Comparison of ENCODE assay signal across 9 mouse cellular contexts in genomic region chr10:41682546-41683393, GRCm38 (mm10). TPM values are rescaled to one million over a fixed set of nuclear protein-coding genes. Genes with fewer than 3 reads are reported as not detected.
DNase-seq lines count a peak whose midpoint lies in the region; ATAC-seq and TF ChIP-seq lines count a peak whose summit lies in the region.
"Had no signal": no experiment of that assay in that cellular context is flagged by ENCODE, and none has a peak within 500 bp of the region (broad histone marks: within the 10 kb centered on the region; RNA-seq: fewer than 3 reads in every experiment).

No protein-coding gene starts in this region.

- no peaks in the 10 kb centered on the region for H3K36me3 ChIP-seq in heart, embryonic 11.5 days (ENCODE audit: control insufficient read depth, insufficient read depth, low read length)
- H3K36me3 ChIP-seq: heart, embryonic 13.5 days had no signal

- WGBS in bone marrow, adult 2 months: 45% methylated on average over 16 of the region's 16 CpGs
- WGBS in heart, embryonic 11.5 days (ENCODE audit: insufficient replicate concordance): 41% methylated on average over 16 of the region's 16 CpGs
- 29% methylated on average over 16 of the region's 16 CpGs for WGBS in large intestine, adult 2 months
- 26% methylated on average over 16 of the region's 16 CpGs for WGBS in lung, adult 2 months

- TF ChIP-seq CTCF in bone marrow, adult 2 months (IDR thresholded peaks at IDR 0.05; ENCODE audit: control insufficient read depth, insufficient read depth, low read length): peak; percentile 74
- TF ChIP-seq CTCF in embryonic fibroblast, embryonic 13.5 days (IDR thresholded peaks at IDR 0.05; ENCODE audit: borderline replicate concordance, insufficient read depth, low read length): peak; percentile 66; the same call in 1 of the 2 replicates
- TF ChIP-seq CTCF in lung, adult 2 months (IDR thresholded peaks at IDR 0.05; ENCODE audit: insufficient read depth, low read length): peak; percentile 77

- 0 out of 2 replicates have a peak overlapping the region, but pooled peaks have one; percentile 5 for H3K9ac ChIP-seq in heart, embryonic 11.5 days (ENCODE audit: low read depth, low read length)
- H3K9ac ChIP-seq: heart, embryonic 13.5 days had no signal

- peak; percentile 63 for DNase-seq in large intestine, adult 2 months (ENCODE audit: low read depth, low spot score)
- peak; percentile 83 for DNase-seq in lung, adult 2 months
- peak; percentile 68 to 76 for DNase-seq in thymus, adult 18-20 months

- H3K9me3 ChIP-seq in heart, embryonic 11.5 days (replicated peaks; ENCODE audit: control insufficient read depth, low read length): no peaks in the 10 kb centered on the region

- H3K27me3 ChIP-seq in heart, embryonic 11.5 days (ENCODE audit: control insufficient read depth, insufficient read depth, low read length): 0 out of 2 replicates have a peak, but pooled peaks cover 2% of the 10 kb centered on the region

- H3K4me3 ChIP-seq in bone marrow, adult 2 months (replicated peaks; ENCODE audit: control insufficient read depth, low read depth, low read length): no peak overlapping the region
- no peak overlapping the region for H3K4me3 ChIP-seq in embryonic fibroblast, embryonic 13.5 days (ENCODE audit: insufficient read depth, low read length)
- no peak overlapping the region for H3K4me3 ChIP-seq in heart, embryonic 11.5 days (ENCODE audit: low read depth, low read length)
- no peak overlapping the region for H3K4me3 ChIP-seq in lung, adult 2 months (replicated peaks; ENCODE audit: extremely low read depth, low read depth, low read length)
- H3K4me3 ChIP-seq: heart, embryonic 13.5 days had no signal

- no peak overlapping the region for H3K4me2 ChIP-seq in heart, embryonic 11.5 days
- H3K4me2 ChIP-seq: heart, embryonic 13.5 days had no signal

- TF ChIP-seq POLR2A in bone marrow, adult 2 months (IDR thresholded peaks at IDR 0.05; ENCODE audit: borderline replicate concordance, control insufficient read depth, low read depth, low read length): no peak
- no peak for TF ChIP-seq POLR2A in embryonic fibroblast, embryonic 13.5 days (IDR thresholded peaks at IDR 0.05; ENCODE audit: low read depth, low read length)
- TF ChIP-seq POLR2A in lung, adult 2 months (IDR thresholded peaks at IDR 0.05; ENCODE audit: borderline replicate concordance, extremely low read depth, low read depth, low read length): no peak

- no peaks in the 10 kb centered on the region for H3K4me1 ChIP-seq in bone marrow, adult 2 months (ENCODE audit: control insufficient read depth, insufficient read depth, low read length)
- no peaks in the 10 kb centered on the region for H3K4me1 ChIP-seq in embryonic fibroblast, embryonic 13.5 days (ENCODE audit: control insufficient read depth, insufficient read depth, low read length)
- H3K4me1 ChIP-seq in heart, embryonic 11.5 days (ENCODE audit: control insufficient read depth, insufficient read depth, low read length): 0 out of 2 replicates have a peak, but pooled peaks cover 3% of the 10 kb centered on the region
- no peaks in the 10 kb centered on the region for H3K4me1 ChIP-seq in lung, adult 2 months (ENCODE audit: control insufficient read depth, insufficient read depth, low read length)

- ATAC-seq in CD4-positive, CD25-positive, alpha-beta regulatory T cell, adult 4 months: peak; percentile 90
- ATAC-seq in heart, embryonic 11.5 days (replicated peaks; ENCODE audit: insufficient number of reproducible peaks, low FRiP score, low TSS enrichment): no peak
- peak; percentile 86 for ATAC-seq in neutrophil, adult 5-6 weeks (ENCODE audit: extremely low read depth, insufficient number of reproducible peaks, low FRiP score, poor library complexity, severe bottlenecking)

- no peak overlapping the region for H3K27ac ChIP-seq in bone marrow, adult 2 months (ENCODE audit: control insufficient read depth, insufficient read depth, low read depth, low read length, poor library complexity)
- H3K27ac ChIP-seq in embryonic fibroblast, embryonic 13.5 days (ENCODE audit: insufficient read depth, low read length): no peak overlapping the region
- H3K27ac ChIP-seq in heart, embryonic 11.5 days (ENCODE audit: low read depth, low read length): no peak overlapping the region
- H3K27ac ChIP-seq: heart, embryonic 13.5 days had no signal

RNA-seq across cellular contexts. Expression of gene Ccdc162, which starts 33.7 kb away (rescaled TPM):
- 1 to 10 TPM; 1.5 to 1.6 TPM for polyA plus RNA-seq in CD4-positive, CD25-positive, alpha-beta regulatory T cell, adult 4 months (2017; shearing (Covaris generic))
- 1.1 and 4.3 TPM in 2 replicates for polyA plus RNA-seq in bone marrow, adult 2 months (2011; ENCODE audit: insufficient read depth, insufficient read length, low replicate concordance, missing spikeins)
- polyA plus RNA-seq in embryonic fibroblast, embryonic 13.5 days (2011; ENCODE audit: insufficient read length, low read depth, missing spikeins): 0.28 and 0.81 TPM in 2 replicates
- polyA plus RNA-seq in heart, embryonic 11.5 days (2014; fragmentation: Nextera tagmentation; extraction: Ambion mirVana): 0.73 and 0.82 TPM in 2 replicates
- 0.86 and 0.88 TPM in 2 replicates for polyA plus RNA-seq in large intestine, adult 2 months (2012; rRNA removed)
- polyA plus RNA-seq in lung, adult 2 months (2012; rRNA removed): 6.2 and 8.5 TPM in 2 replicates
- under 0.01 and 0.23 TPM in 2 replicates for total RNA-seq in neutrophil, adult 5-6 weeks (2017)
